Mouse (Mus musculus) lung, adult 2 months (tissue): ENCODE measurements at regions not wholly inside any gene's neighbourhood (a gene's known extent, or its start where the extent isn't known, plus 50 kb on each side); places are given as distances from the start of the nearest gene placed in this dataset.

Source experiments
- CTCF ChIP-seq: fragments of 200-500 bp; IDR thresholded peaks from 2 replicates; pipeline ENCODE4 v1.5.1; 2011; ENCODE audit warnings: mild to moderate bottlenecking, low read length, control low read depth; ENCODE audit not compliant: insufficient read depth
- POLR2A ChIP-seq: fragments of 200-500 bp; IDR thresholded peaks from 2 replicates; pipeline ENCODE4 v1.6.1; 2011; ENCODE audit warnings: low read depth, mild to moderate bottlenecking, control low read depth, low read length, borderline replicate concordance; ENCODE audit errors: extremely low read depth

GRCm38 (mm10) chr8:12499658-12500057 lies 73.2 kb upstream of the Spaca7 start:
- TF ChIP-seq CTCF: no peak
- no peak for TF ChIP-seq POLR2A
